In genomic region chr19:10291896-10292490, GRCm38 (mm10) we compare ENCODE assay signal across 16 mouse cellular contexts. TPM values are rescaled to one million over a fixed set of nuclear protein-coding genes. Genes with fewer than 3 reads are reported as not detected.
DNase-seq lines count a peak whose midpoint lies in the region; ATAC-seq and TF ChIP-seq lines count a peak whose summit lies in the region.
"Had no signal": no experiment of that assay in that cellular context is flagged by ENCODE, and none has a peak within 500 bp of the region (broad histone marks: within the 10 kb centered on the region; RNA-seq: fewer than 3 reads in every experiment).

No protein-coding gene starts in this region.

- peaks cover 53% of the 10 kb centered on the region for H3K4me1 ChIP-seq in neural tube, embryonic 13.5 days (replicated peaks)
- peaks cover 31% of the 10 kb centered on the region for H3K4me1 ChIP-seq in stomach, postnatal 0 days (replicated peaks; ENCODE audit: control insufficient read depth, insufficient read depth)

- WGBS in neural tube, embryonic 13.5 days = 67% methylated on average over 9 of the region's 9 CpGs
- WGBS in stomach, postnatal 0 days = 40% methylated on average over 9 of the region's 9 CpGs

- intact Hi-C loops in gastrocnemius, postnatal 14 days (cut with DNase I; ENCODE audit: low total_unique reads) = no loop called here

- H3K4me3 ChIP-seq in neural tube, embryonic 13.5 days = no peak overlapping the region
- no peak overlapping the region for H3K4me3 ChIP-seq in stomach, postnatal 0 days (ENCODE audit: low read depth, low read length)
- H3K4me3 ChIP-seq: limb, embryonic 15.5 days; neural tube, embryonic 12.5 days had no signal

- peaks cover 80% of the 10 kb centered on the region for H3K27me3 ChIP-seq in neural tube, embryonic 13.5 days
- H3K27me3 ChIP-seq in stomach, postnatal 0 days (ENCODE audit: control insufficient read depth, insufficient read depth, low read length) = no peaks in the 10 kb centered on the region

- no peak for TF ChIP-seq EP300 in stomach, postnatal 0 days (optimal IDR thresholded peaks at IDR 0.05)

- no peak for ATAC-seq in neural tube, embryonic 13.5 days (ENCODE audit: low read depth)
- ATAC-seq in stomach, postnatal 0 days (ENCODE audit: low FRiP score, low TSS enrichment) = no peak

- H3K9ac ChIP-seq in neural tube, embryonic 13.5 days = no peak overlapping the region
- 0 out of 2 replicates have a peak overlapping the region, but pooled peaks have one; percentile 23 for H3K9ac ChIP-seq in stomach, postnatal 0 days (ENCODE audit: low read length)
- H3K9ac ChIP-seq: limb, embryonic 15.5 days; neural tube, embryonic 12.5 days had no signal

- no peak overlapping the region for H3K4me2 ChIP-seq in neural tube, embryonic 13.5 days
- H3K4me2 ChIP-seq in stomach, postnatal 0 days (replicated peaks; ENCODE audit: low read depth) = no peak overlapping the region
- H3K4me2 ChIP-seq: limb, embryonic 15.5 days; neural tube, embryonic 12.5 days had no signal

- H3K36me3 ChIP-seq in neural tube, embryonic 13.5 days = no peaks in the 10 kb centered on the region
- H3K36me3 ChIP-seq in stomach, postnatal 0 days (ENCODE audit: control insufficient read depth, insufficient read depth, low read length) = no peaks in the 10 kb centered on the region
- H3K36me3 ChIP-seq: limb, embryonic 15.5 days; neural tube, embryonic 12.5 days had no signal

- H3K27ac ChIP-seq in neural tube, embryonic 13.5 days (replicated peaks) = 0 out of 2 replicates have a peak overlapping the region, but pooled peaks have one; percentile 18
- H3K27ac ChIP-seq in stomach, postnatal 0 days (replicated peaks) = 0 out of 2 replicates have a peak overlapping the region, but pooled peaks have one; percentile 18
- H3K27ac ChIP-seq: limb, embryonic 15.5 days; neural tube, embryonic 12.5 days had no signal

- TF ChIP-seq CTCF in stomach, postnatal 0 days (IDR thresholded peaks at IDR 0.05; ENCODE audit: low read depth) = no peak

- H3K9me3 ChIP-seq in neural tube, embryonic 13.5 days = no peaks in the 10 kb centered on the region
- no peaks in the 10 kb centered on the region for H3K9me3 ChIP-seq in stomach, postnatal 0 days (ENCODE audit: control insufficient read depth, low read length)
- H3K9me3 ChIP-seq: limb, embryonic 15.5 days; neural tube, embryonic 12.5 days had no signal

- peak; percentile 2 for DNase-seq in gastrocnemius, postnatal 10 days
- no peak for DNase-seq in gastrocnemius, postnatal 14 days
- DNase-seq in neural tube, embryonic 10.5 days (ENCODE audit: extremely low spot score, low spot score) = no peak
- DNase-seq in lung, postnatal 10 days = peak; percentile 88
- DNase-seq in stomach, postnatal 0 days (ENCODE audit: low spot score) = no peak
- DNase-seq in cerebellum, adult 8-10 months = no peak
- DNase-seq in thymus, postnatal 0 days (ENCODE audit: low spot score) = no peak
- DNase-seq: adrenal gland, postnatal 10 days; cerebellum, adult 11-12 months; cerebellum, postnatal 36 days; right cerebral cortex, postnatal 25 days; thymus, adult 18-20 months had no signal

RNA-seq across cellular contexts. Expression of gene Dagla, which starts 12.7 kb away (rescaled TPM):
- total RNA-seq in gastrocnemius, postnatal 10 days (2021) = 1 to 10 TPM; 8.9 to 9.3 TPM
- total RNA-seq in gastrocnemius, postnatal 14 days (2021) = 1 to 10 TPM; 6.3 to 7.3 TPM
- polyA plus RNA-seq in neural tube, embryonic 13.5 days (2015; fragmentation: Nextera tagmentation; extraction: Ambion mirVana) = 6.3 and 6.4 TPM in 2 replicates
- polyA plus RNA-seq in stomach, postnatal 0 days (2015; fragmentation: Nextera tagmentation; extraction: Ambion mirVana) = 1.3 and 1.7 TPM in 2 replicates
- polyA plus RNA-seq in thymus, postnatal 0 days (2015; fragmentation: Nextera tagmentation; extraction: Ambion mirVana) = 0.17 and 0.18 TPM in 2 replicates
- total RNA-seq: hematopoietic stem cell, adult 5-6 weeks had no signal

RNA-seq across cellular contexts. Expression of gene Myrf, which starts 51.4 kb away (rescaled TPM):
- total RNA-seq in gastrocnemius, postnatal 10 days (2021) = under 1 TPM; 0.09 to 0.14 TPM
- total RNA-seq in gastrocnemius, postnatal 14 days (2021) = under 1 TPM in 1 of 2 experiments, not detected in 1; 0.08 TPM
- polyA plus RNA-seq in neural tube, embryonic 13.5 days (2015; fragmentation: Nextera tagmentation; extraction: Ambion mirVana) = 0.67 and 0.69 TPM in 2 replicates
- polyA plus RNA-seq in stomach, postnatal 0 days (2015; fragmentation: Nextera tagmentation; extraction: Ambion mirVana) = 9.6 and 10.7 TPM in 2 replicates
- 0.03 and 0.12 TPM in 2 replicates for polyA plus RNA-seq in thymus, postnatal 0 days (2015; fragmentation: Nextera tagmentation; extraction: Ambion mirVana)
- total RNA-seq: hematopoietic stem cell, adult 5-6 weeks had no signal

Comparison
In these comparisons a context has a peak if more than half of its experiments do, and no peak if none do; other contexts are left out.
1. DNase-seq: peak in gastrocnemius, postnatal 10 days (single experiment) and lung, postnatal 10 days (single experiment); none in gastrocnemius, postnatal 14 days (single experiment), neural tube, embryonic 10.5 days (single experiment), stomach, postnatal 0 days (single experiment), cerebellum, adult 8-10 months (single experiment) and thymus, postnatal 0 days (single experiment).